Mouse (Mus musculus) layer of hippocampus, adult 2 months (tissue): ENCODE measurements around the gene Gcm2. TPM values are rescaled to one million over a fixed set of nuclear protein-coding genes. Genes with fewer than 3 reads are reported as not detected.
A peak's percentile ranks its signal among the peaks of the same experiment; 100 is the strongest.

Source experiments
- DNase-seq, 2 experiments: peaks; one replicate each; pipeline ENCODE4 v3.0.0; 2022; ENCODE audit warnings: low spot score in 2 of 2
- H3K27ac ChIP-seq: fragments of 200-600 bp; 2 replicates; pipeline ENCODE4 v1.8.1; 2022
- H3K4me3 ChIP-seq: fragments of 200-600 bp; 2 replicates; pipeline ENCODE4 v1.8.1; 2022; ENCODE audit warnings: mild to moderate bottlenecking
- CTCF ChIP-seq: fragments of 200-600 bp; conservative IDR thresholded peaks from 2 replicates; pipeline ENCODE4 v1.8.1; 2022; ENCODE audit warnings: antibody characterized with exemption, mild to moderate bottlenecking, moderate library complexity
- total RNA-seq, 2 experiments: library from RNA; stranded (reverse); gene quantifications; 2 replicates each; pipeline ENCODE4 v1.2.3; 2021

Gene Gcm2
- total RNA-seq, 2 experiments from 2014 or later = not detected

DNA sequence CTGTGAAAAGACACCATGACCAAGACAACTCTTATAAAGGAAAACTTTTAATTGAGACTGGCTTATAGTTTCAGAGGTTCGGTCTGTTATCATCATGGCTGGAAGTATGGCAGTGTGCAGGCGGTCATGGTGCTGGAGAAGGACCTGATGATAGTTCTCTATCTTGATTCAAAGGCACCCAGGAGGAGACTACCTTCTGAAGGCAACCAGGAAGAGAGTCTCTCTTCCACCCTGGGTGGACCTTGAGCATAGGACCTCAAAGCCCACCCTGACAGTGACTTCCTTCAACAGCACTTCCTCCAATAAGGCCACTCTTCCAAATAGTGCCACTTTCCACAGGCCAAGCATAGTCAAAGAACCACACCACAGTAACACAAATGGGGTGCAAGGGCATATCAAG, 10.8 kb downstream of the Gcm2 start:
- no peak overlapping the region for H3K4me3 ChIP-seq
- no peak for DNase-seq
- H3K27ac ChIP-seq = no peak overlapping the region
- no peak for TF ChIP-seq CTCF

- no peak overlapping the region for H3K27ac ChIP-seq
- DNase-seq = no peak
- TF ChIP-seq CTCF = no peak
- no peak overlapping the region for H3K4me3 ChIP-seq
These were observed 12.5 kb downstream of the Gcm2 start for GRCm38 (mm10) chr13:41098325-41098724.

GRCm38 (mm10) chr13:41097324-41098058, 13.3 kb downstream of the Gcm2 start:
- Histone ChIP-seq H3K27ac (no peak overlapping the region), H3K4me3 (no peak overlapping the region)
- no peak for TF ChIP-seq CTCF
- no peak for DNase-seq

DNA sequence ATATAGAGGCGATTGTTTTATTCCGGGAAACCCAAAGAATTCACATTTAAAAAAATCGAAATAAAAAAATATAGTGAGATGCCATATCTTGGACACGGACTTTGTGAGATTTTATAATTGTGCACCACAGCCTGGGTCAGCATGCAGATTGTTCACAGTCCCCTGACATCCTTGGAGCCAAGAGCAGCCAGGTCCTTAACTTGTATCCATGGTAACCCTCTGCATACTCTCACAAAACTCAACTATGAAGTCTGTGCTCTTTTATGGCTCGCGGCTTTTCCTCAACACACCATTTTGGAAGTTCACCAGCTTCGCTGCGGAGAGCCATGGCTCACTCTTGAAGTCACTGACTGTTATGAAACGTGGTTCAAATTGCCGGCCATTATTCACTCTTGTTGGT, 16.7 kb downstream of the Gcm2 start:
- Histone ChIP-seq H3K27ac (no peak overlapping the region), H3K4me3 (no peak overlapping the region)
- DNase-seq = no peak
- no peak for TF ChIP-seq CTCF

GRCm38 (mm10) chr13:41091271-41091670, 19.6 kb downstream of the Gcm2 start:
- no peak for TF ChIP-seq CTCF
- no peak for DNase-seq
- Histone ChIP-seq H3K4me3 (no peak overlapping the region), H3K27ac (no peak overlapping the region)

- Histone ChIP-seq H3K4me3 (no peak overlapping the region), H3K27ac (no peak overlapping the region)
- TF ChIP-seq CTCF = no peak
- no peak for DNase-seq
These were observed 22.1 kb downstream of the Gcm2 start for GRCm38 (mm10) chr13:41088746-41089145.

DNA sequence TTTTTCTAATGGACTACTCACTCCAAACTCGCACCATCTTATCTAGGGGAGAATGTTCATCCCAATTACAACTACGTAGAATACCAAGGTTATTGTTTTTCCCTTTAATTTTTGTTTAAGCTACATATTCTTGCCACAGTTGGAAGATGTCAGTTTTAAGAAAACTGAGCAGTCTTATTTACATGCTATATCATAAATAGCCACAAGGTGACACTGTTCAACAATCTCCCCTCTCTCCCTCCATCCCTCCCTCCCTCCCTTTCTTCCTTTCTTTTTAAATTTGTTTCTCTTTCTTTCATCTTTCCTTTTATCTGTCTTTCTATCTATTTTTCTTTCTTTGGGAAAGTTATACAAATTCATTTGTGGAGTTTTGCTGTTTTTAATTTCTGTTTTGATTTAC, 25.7 kb downstream of the Gcm2 start:
- no peak overlapping the region for H3K27ac ChIP-seq
- peak; percentile 87 for TF ChIP-seq CTCF
- H3K4me3 ChIP-seq = no peak overlapping the region
- no peak for DNase-seq

DNA sequence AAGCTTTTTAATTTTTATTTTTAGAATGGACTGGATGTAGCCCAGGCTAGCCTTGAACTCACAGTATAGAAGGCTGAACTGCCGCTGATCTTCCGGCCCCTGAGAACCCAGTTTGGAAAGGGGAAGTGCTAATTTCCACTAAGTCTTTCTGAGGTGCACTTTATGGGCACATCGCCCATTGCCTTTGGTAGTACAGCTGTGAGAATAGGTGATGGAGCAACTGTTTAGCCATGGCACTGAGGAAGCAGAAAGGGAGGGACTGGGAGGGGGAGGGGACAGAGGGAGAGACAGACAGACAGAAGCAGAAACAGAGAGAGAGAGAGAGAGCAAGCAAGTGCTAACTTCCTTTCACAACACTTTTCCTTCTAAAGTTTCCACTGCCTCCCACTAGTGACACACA, 26.3 kb downstream of the Gcm2 start:
- Histone ChIP-seq H3K27ac (no peak overlapping the region), H3K4me3 (no peak overlapping the region)
- no peak for TF ChIP-seq CTCF
- DNase-seq = no peak

GRCm38 (mm10) chr13:41080700-41081099, 30.1 kb downstream of the Gcm2 start:
- TF ChIP-seq CTCF = no peak
- DNase-seq = no peak
- Histone ChIP-seq H3K4me3 (no peak overlapping the region), H3K27ac (no peak overlapping the region)

DNA sequence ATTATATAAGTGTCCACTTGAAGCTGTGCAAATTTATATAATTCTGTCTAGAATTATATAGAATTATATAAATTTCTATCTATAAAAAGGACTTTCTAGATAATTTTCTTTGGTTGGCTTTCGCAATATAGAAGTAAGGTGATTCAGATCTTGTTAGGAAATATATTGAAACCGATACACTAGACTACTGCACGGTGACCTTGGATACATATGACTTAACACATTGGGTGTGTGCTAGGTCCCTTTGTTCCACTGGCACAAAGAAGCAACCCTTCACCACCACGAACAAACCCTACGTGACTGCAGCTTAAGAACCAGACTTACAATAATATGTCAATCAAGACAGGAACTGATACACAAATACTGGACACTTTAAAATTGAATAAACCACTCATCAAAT, 31.0 kb downstream of the Gcm2 start:
- Histone ChIP-seq H3K27ac (no peak overlapping the region), H3K4me3 (peak overlapping the region; percentile 53)
- TF ChIP-seq CTCF = no peak
- DNase-seq = no peak

DNA sequence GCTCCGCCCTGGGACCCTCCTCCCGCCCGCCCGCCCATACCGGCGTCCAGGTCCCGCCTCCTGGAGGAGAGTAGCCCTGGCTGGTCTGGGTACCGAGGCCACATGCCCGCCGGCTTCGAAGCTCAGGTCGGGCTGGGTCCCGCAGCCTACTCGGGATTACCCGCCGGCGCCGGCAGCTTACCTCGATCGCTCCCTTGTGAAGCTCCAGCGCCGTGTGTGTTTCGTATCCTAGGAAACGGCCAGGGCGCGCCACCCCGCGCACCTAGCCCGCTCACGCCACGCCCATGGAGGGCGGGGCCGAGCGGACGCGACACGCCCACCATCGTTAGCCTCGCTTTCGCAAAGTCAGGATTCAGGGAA, 31.4 kb downstream of the Gcm2 start, which contains the start of gene Mak:
TSS of gene Mak (minus strand) at position 286 of the 360 bp plus-strand sequence.
- H3K27ac ChIP-seq = no peak within 1 kb of the TSS
- TF ChIP-seq CTCF = no peak
- DNase-seq = peak; percentile 57 to 67

GRCm38 (mm10) chr13:41078690-41079420, 32.0 kb downstream of the Gcm2 start:
- no peak for DNase-seq
- no peak overlapping the region for H3K27ac ChIP-seq

More for the DNA sequence above, 31.4 kb downstream of the Gcm2 start, which contains the start of gene Mak:
- peak within 1 kb of the TSS; percentile 53 for H3K4me3 ChIP-seq

DNA sequence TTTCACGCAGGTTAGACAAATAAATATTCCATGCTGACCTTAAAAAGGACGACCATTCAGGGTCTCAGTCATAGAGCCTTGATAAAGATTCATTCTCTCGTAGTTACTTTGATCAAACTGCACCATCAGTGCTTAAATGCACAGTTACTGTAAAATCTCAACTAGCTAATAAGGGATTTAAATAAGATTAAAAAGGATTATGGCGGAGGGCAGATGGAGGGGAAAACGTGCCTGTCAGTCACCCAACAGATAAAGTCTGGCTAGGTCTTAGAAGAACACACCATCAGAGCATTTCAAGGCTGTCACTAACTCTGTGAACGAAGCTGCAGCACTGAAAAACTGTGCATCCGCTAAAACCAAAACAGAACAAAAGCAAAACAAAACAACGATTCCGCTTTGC, 32.9 kb downstream of the Gcm2 start:
- no peak overlapping the region for H3K4me3 ChIP-seq
- DNase-seq = no peak
- no peak for TF ChIP-seq CTCF
- no peak overlapping the region for H3K27ac ChIP-seq

More at GRCm38 (mm10) chr13:41078690-41079420, 32.0 kb downstream of the Gcm2 start:
- no peak for TF ChIP-seq CTCF
- peak overlapping the region; percentile 53 for H3K4me3 ChIP-seq

DNA sequence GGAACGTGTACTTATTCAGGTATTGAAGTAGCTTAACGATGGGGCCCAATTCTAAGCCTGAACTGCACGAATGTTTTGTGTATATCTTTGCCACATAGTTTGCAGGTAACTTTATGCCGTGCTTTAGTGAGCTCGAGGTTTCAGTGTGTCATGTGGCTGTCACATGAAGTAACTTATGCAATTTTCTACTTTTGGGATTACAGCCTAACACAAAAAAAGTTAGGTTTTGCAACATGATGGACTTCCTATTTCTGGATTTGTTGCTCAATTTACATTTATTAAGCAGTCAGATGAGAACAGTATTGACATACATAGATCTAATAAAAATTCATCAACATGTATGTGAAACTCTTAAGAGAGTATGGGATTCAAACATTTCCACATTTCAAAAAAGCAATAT, 37.0 kb downstream of the Gcm2 start:
- TF ChIP-seq CTCF = no peak
- no peak overlapping the region for H3K27ac ChIP-seq
- DNase-seq = no peak
- H3K4me3 ChIP-seq = no peak overlapping the region
